Mouse (Mus musculus) thymus, postnatal 10 days (tissue): ENCODE data around the gene Mlst8.

ENCODE experiments used
- DNase-seq, 2 experiments: peaks; one replicate each; pipeline ENCODE4 v3.0.0; 2021; ENCODE audit warnings: low spot score in 2 of 2

The Mlst8 gene

GRCm38 (mm10) chr17:24478663-24479380 is at the start of gene Mlst8:
TSS of gene Mlst8 (minus strand) at chr17:24479078.
- DNase-seq, result peak; percentile 92 to 98

- DNase-seq, result no peak
Observed at GRCm38 (mm10) chr17:24528560-24528918, 49.7 kb upstream of the Mlst8 start.

GRCm38 (mm10) chr17:24527723-24528559 is 49.1 kb upstream of the Mlst8 start, which contains the start of gene Traf7:
TSS of gene Traf7 (minus strand) at chr17:24527938.
- peak; percentile 89 to 93 for DNase-seq

GRCm38 (mm10) chr17:24527315-24527714 is 48.4 kb upstream of the Mlst8 start:
- no peak for DNase-seq

GRCm38 (mm10) chr17:24524734-24525133 is 45.9 kb upstream of the Mlst8 start:
- no peak for DNase-seq

GRCm38 (mm10) chr17:24520450-24520849 is 41.6 kb upstream of the Mlst8 start:
- no peak for DNase-seq

- no peak for DNase-seq
Observed at GRCm38 (mm10) chr17:24514270-24515257, 35.7 kb upstream of the Mlst8 start.

- peak in 1 of 2 experiments; percentile 18 for DNase-seq
Observed at GRCm38 (mm10) chr17:24513609-24514008, 34.7 kb upstream of the Mlst8 start.

- DNase-seq, result no peak
Observed at GRCm38 (mm10) chr17:24507806-24508460, 29.1 kb upstream of the Mlst8 start.

GRCm38 (mm10) chr17:24507129-24507664 is 28.3 kb upstream of the Mlst8 start:
- DNase-seq, result no peak

GRCm38 (mm10) chr17:24506332-24507070 is 27.6 kb upstream of the Mlst8 start:
- DNase-seq, result no peak

GRCm38 (mm10) chr17:24505286-24505955 is 26.5 kb upstream of the Mlst8 start:
- no peak for DNase-seq

GRCm38 (mm10) chr17:24504085-24504484 is 25.2 kb upstream of the Mlst8 start:
- DNase-seq, result no peak

GRCm38 (mm10) chr17:24502208-24502607 is 23.3 kb upstream of the Mlst8 start:
- no peak for DNase-seq

- no peak for DNase-seq
Observed at GRCm38 (mm10) chr17:24496026-24496425, 17.1 kb upstream of the Mlst8 start.

- DNase-seq, result no peak
Observed at GRCm38 (mm10) chr17:24495443-24495842, 16.6 kb upstream of the Mlst8 start.

GRCm38 (mm10) chr17:24494627-24495335 is 15.9 kb upstream of the Mlst8 start:
- DNase-seq, result peak in 1 of 2 experiments; percentile 57

GRCm38 (mm10) chr17:24490399-24490798 is 11.5 kb upstream of the Mlst8 start:
- no peak for DNase-seq
